Mouse (Mus musculus): ENCODE data around the gene Pacs2.

GRCm38 (mm10) chr12:113056089-113056488 lies 41.8 kb downstream of the Pacs2 start:
- TF ChIP-seq GATA1 (IDR thresholded peaks at IDR 0.05; ENCODE audit: low read length): no peak
- no peak for TF ChIP-seq TAL1 (IDR thresholded peaks at IDR 0.05; ENCODE audit: low read length)

All from erythroblast, embryonic 14.5 days (primary cell).